Mouse (Mus musculus): Measurements from ENCODE around the gene Adar. TPM values are rescaled to one million over a fixed set of nuclear protein-coding genes. Genes with fewer than 3 reads are reported as not detected.
A peak's percentile ranks its signal among the peaks of the same experiment; 100 is the strongest.

Adar gene
- polyA plus RNA-seq, 1 experiment from 2014 or later, result 23.2 TPM

DNA sequence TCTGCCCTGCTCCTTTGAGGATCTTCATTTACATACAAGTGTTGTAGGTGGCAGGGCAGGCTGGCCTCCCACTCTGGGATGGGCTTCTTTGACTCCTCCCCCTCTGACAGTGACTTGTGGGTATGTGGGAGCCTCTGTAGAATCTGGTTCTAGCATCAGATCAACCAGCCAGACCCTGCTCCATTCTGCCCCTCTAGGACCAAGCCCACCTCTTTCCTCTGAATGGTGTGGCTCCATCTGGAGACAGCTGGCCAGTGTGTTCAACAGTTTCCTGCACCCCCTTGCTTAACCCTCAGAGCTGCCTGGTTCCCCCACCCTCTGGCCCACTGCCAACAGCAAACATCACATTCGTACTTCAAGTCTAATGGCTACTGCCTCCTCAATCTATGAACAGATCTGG lies 37.5 kb downstream of the Adar start:
- Histone ChIP-seq H3K27me3 (no peaks in the 10 kb centered on the region), H3K4me3 (replicated peaks) (no peak overlapping the region), H3K4me2 (replicated peaks) (no peak overlapping the region), H3K9ac (replicated peaks) (no peak overlapping the region), H3K36me3 (peaks cover 95% of the 10 kb centered on the region), H3K27ac (no peak overlapping the region), H3K9me3 (no peaks in the 10 kb centered on the region), H3K4me1 (replicated peaks) (peaks cover 5% of the 10 kb centered on the region)
- ATAC-seq, result no peak
- 52% methylated on average over 1 of the region's 1 CpGs for WGBS

DNA sequence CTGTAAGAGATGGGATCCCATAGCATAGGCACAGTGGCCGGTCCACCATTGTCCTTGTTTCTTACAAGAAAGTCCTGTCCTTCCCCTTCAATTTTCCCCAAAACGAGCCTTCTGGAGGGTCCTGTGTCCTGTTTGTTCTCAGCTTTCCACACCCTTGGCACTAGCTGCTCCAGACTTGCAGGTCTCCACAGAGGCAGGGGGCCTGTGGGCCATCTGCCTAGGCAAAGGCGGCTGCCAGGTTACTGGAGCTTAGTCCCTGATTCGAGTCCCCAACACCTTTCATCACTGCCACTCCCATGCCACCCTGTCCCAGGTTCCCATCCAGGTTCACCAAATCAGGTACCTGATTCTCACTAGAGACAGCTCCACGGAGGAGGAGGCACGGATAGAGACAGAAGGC lies 40.5 kb downstream of the Adar start:
- H3K9me3 ChIP-seq, result no peaks in the 10 kb centered on the region
- no peak overlapping the region for H3K9ac ChIP-seq (replicated peaks)
- peaks cover 85% of the 10 kb centered on the region for H3K36me3 ChIP-seq
- ATAC-seq, result no peak
- H3K27me3 ChIP-seq, result no peaks in the 10 kb centered on the region
- no peak overlapping the region for H3K4me2 ChIP-seq (replicated peaks)
- no peak overlapping the region for H3K27ac ChIP-seq
- 84% methylated on average over 6 of the region's 6 CpGs for WGBS
- no peak overlapping the region for H3K4me3 ChIP-seq (replicated peaks)
- peaks cover 34% of the 10 kb centered on the region for H3K4me1 ChIP-seq (replicated peaks)

DNA sequence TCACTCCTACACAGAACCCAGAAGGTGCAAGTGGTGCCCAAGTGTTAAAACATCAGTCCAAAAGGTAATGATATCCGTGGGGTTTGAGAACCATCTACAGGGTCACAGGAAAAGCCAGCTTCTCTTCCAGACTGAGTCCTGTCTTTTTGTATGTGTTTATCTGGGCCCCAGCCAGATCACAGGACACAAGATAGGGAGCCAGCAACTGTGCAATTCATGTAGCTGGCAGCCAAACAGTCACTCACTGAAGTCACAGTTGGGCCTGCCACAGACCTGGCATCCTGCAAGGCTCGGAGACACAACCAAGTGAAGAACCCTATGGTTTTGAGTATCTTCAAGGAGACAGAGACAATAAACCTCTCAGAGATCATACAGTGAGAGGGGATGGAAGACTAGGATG lies 43.0 kb downstream of the Adar start:
- Histone ChIP-seq H3K9ac (replicated peaks) (0 out of 2 replicates have a peak overlapping the region, but pooled peaks have one; percentile 23), H3K4me3 (replicated peaks) (no peak overlapping the region), H3K36me3 (peaks cover 85% of the 10 kb centered on the region), H3K27me3 (no peaks in the 10 kb centered on the region), H3K9me3 (no peaks in the 10 kb centered on the region), H3K4me1 (replicated peaks) (peaks cover 56% of the 10 kb centered on the region), H3K4me2 (replicated peaks) (peak overlapping the region; percentile 54), H3K27ac (no peak overlapping the region)
- 81% methylated on average over 2 of the region's 2 CpGs for WGBS
- no peak for ATAC-seq

DNA sequence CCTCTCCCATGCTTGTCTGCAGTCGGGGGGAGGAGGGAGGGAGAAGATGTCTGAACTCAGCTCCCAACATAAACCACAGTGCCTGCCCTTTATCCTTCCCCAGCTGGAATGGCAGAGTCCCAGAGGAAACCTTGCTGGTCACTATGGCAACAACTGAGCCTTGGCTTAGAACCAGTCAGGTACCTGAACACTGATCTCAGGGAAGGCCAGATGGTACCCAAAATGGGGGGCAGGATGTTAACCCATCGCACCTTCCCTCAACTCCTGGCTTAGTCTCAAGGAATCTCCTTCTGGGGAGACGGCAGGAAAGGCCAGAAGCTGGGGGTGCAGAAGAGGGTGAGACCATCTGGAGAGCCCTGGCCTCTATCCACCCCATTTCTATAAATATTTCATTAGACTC lies 45.0 kb downstream of the Adar start:
- WGBS, result 45% methylated on average over 3 of the region's 3 CpGs
- H3K4me2 ChIP-seq (replicated peaks), result peak overlapping the region; percentile 54
- H3K9ac ChIP-seq (replicated peaks), result peak overlapping the region; percentile 59
- peak; percentile 31 for ATAC-seq
- peaks cover 71% of the 10 kb centered on the region for H3K4me1 ChIP-seq (replicated peaks)
- peak overlapping the region; percentile 33 for H3K4me3 ChIP-seq (replicated peaks)
- peak overlapping the region; percentile 76; the same call in 1 of the 2 replicates for H3K27ac ChIP-seq
- peaks cover 70% of the 10 kb centered on the region for H3K36me3 ChIP-seq
- no peaks in the 10 kb centered on the region for H3K27me3 ChIP-seq
- H3K9me3 ChIP-seq, result no peaks in the 10 kb centered on the region

DNA sequence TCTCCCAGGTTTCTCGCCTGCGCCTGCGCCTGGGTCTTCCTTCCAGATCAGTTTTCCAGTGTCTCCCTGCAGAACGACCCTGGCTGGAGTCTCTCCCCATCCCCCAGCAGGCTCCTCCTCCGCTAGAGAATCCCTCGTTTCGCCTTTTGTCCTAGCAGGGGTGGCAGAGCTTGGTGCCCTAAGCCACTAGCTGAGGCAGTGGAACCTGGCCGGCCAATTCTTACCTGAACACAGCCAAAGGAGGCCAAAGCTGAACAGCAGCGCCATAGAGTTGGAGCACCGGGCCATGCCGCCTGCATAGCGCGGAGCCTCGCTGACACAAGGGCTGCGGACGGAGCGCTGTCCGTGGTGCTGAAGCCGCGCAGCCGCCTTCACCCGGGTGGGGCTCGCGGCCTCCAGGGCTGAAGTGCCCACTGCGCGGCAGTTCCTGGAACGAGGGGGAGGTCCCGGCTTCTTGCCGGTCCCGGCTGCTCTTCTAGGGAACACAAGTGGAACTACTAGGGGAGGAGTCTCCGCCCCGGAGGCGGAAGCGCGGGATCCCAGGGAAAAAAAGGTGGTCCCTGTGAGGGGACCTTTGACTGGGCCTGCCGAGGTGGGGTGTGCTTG lies 49.4 kb downstream of the Adar start, which contains the start of gene Chrnb2:
Gene Chrnb2, minus strand, starts transcription at position 514 of the 606 bp plus-strand sequence.
- Histone ChIP-seq H3K4me3 (replicated peaks) (peak within 1 kb of the TSS; percentile 67), H3K9ac (replicated peaks) (peak within 1 kb of the TSS; percentile 84), H3K4me2 (replicated peaks) (peak within 1 kb of the TSS; percentile 74), H3K27ac (peak within 1 kb of the TSS; percentile 96), H3K27me3 (peaks cover 3% of the 10 kb centered on the region; the same call in 1 of the 2 replicates), H3K4me1 (replicated peaks) (peaks cover 54% of the 10 kb centered on the region), H3K36me3 (peaks cover 34% of the 10 kb centered on the region), H3K9me3 (no peaks in the 10 kb centered on the region)
- WGBS, result 0% methylated on average over 36 of the region's 36 CpGs
- ATAC-seq, result peak; percentile 81

DNA sequence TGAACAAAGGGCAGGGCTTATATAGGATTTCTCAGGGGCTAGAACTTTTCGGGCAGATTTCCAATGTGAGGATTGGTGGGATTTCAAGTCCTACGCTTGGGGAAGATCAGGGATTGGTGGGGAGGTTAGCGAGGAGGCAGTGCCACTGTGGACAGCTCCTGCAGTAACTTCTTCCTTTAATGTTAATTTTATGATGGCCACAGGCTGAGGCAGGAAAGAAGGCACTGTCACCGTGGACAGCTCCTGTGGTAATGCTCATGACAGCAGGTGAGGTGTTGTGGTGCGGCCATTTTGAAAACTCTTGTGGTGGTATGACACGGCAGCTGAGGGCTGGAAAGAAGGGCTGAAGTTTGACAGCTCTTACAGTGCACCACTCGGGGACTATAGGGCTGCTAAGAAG lies 54.8 kb downstream of the Adar start:
- 82% methylated on average over 7 of the region's 7 CpGs for WGBS
- Histone ChIP-seq H3K27me3 (peaks cover 3% of the 10 kb centered on the region; the same call in 1 of the 2 replicates), H3K4me3 (replicated peaks) (no peak overlapping the region), H3K36me3 (0 out of 2 replicates have a peak, but pooled peaks cover 3% of the 10 kb centered on the region), H3K27ac (no peak overlapping the region), H3K9me3 (no peaks in the 10 kb centered on the region), H3K4me1 (replicated peaks) (peaks cover 32% of the 10 kb centered on the region), H3K9ac (replicated peaks) (no peak overlapping the region), H3K4me2 (replicated peaks) (no peak overlapping the region)
- ATAC-seq, result no peak

DNA sequence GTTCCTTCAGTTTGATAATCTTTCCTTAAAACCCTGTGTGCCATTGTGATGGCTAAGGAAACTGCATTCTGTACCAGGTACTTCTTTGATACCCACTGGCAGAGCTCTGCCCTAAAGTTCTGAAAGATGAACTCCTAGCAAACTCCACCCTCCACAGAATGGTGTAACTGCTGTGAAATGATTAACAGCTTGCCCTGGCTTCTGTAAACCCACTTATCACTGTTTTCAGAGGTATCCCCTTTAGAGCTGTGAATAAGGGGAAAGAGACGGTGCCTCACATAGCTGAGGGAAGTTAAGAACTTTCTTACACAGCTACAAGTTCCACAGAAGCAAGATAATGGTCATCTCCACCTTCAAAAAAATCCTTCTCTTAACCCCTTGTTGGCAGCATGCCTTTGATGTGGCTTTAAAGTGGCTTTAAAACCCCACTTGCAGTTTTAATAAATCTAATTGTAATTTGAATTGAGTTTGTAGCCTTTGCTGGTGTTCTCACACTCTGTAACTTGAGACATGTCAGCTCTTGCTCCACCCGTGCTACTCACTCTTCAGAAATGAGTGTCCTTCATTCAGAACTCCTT lies 55.7 kb downstream of the Adar start:
- Histone ChIP-seq H3K36me3 (0 out of 2 replicates have a peak, but pooled peaks cover 3% of the 10 kb centered on the region), H3K27me3 (peaks cover 3% of the 10 kb centered on the region; the same call in 1 of the 2 replicates), H3K9ac (replicated peaks) (peak overlapping the region; percentile 42; the same call in 1 of the 2 replicates), H3K27ac (no peak overlapping the region), H3K4me1 (replicated peaks) (peaks cover 34% of the 10 kb centered on the region), H3K9me3 (no peaks in the 10 kb centered on the region), H3K4me2 (replicated peaks) (no peak overlapping the region), H3K4me3 (replicated peaks) (no peak overlapping the region)
- ATAC-seq, result no peak
- 66% methylated on average over 2 of the region's 2 CpGs for WGBS

DNA sequence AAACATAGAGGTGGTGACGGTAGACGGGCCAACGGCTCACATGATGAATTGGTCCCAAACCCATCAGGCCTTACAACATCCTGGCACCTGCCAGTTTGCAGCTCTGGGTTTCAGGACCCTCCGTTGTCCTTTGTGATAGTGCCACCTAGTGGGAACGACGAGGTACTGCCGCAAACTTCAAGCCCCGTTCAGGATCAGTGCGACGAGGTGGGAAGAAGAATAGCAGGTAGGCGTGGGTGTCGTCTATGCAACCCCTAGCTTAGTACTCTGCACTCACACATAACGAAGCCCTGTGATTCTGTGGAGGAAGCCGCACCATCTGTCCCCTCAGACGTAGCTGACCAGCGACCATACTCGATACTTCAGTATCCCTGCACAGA lies 57.8 kb downstream of the Adar start:
- ATAC-seq, result no peak; the same call in 1 of the 2 replicates
- H3K36me3 ChIP-seq, result peaks cover 20% of the 10 kb centered on the region
- H3K27me3 ChIP-seq, result no peaks in the 10 kb centered on the region
- H3K4me3 ChIP-seq (replicated peaks), result peak overlapping the region; percentile 98
- H3K9me3 ChIP-seq, result no peaks in the 10 kb centered on the region
- H3K9ac ChIP-seq (replicated peaks), result peak overlapping the region; percentile 100
- H3K27ac ChIP-seq, result peak overlapping the region; percentile 97
- H3K4me2 ChIP-seq (replicated peaks), result peak overlapping the region; percentile 96
- peaks cover 39% of the 10 kb centered on the region for H3K4me1 ChIP-seq (replicated peaks)
- under 1% methylated on average over 17 of the region's 17 CpGs for WGBS

DNA sequence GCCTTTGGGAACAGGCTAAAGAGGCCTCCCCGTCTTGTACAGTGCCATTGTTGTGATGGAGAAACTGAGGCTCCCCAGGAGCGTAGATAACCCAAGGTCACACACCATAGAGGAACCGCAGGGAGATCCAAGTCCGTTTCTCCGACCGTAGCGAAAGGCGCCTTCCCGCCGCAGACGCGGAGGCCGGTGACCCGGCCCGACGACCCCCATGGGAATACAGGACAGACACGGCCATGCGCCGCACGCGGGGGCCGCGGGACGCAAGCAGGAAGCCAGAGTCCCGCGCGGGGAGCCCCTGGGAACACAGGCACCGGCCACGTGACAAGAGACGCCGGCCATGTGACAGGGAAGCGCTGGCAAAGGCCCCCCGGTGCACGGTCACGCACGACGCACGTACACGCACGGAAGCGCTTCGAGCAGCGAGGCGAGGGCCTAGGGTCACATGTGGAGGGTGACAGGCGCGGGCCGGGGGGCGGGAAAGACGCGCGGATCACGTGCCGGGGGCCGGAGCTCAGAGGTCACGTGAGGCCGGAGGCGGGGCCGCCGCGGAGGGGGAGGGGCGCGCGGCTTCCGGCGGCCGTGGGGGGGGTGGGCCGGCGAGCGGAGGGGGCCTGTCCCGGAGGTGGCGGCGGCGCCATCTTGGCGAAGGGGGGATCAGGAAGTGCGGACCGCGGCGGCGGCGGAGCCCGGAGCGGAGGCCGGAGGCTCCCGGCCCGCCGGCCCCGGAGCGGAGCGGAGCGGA lies 58.3 kb downstream of the Adar start, which contains the start of gene Ube2q1:
Gene Ube2q1, plus strand, starts transcription at position 649 of the 742 bp plus-strand sequence.
- ATAC-seq, result peak; percentile 93
- no peaks in the 10 kb centered on the region for H3K9me3 ChIP-seq
- no peaks in the 10 kb centered on the region for H3K27me3 ChIP-seq
- peaks cover 24% of the 10 kb centered on the region for H3K36me3 ChIP-seq
- H3K9ac ChIP-seq (replicated peaks), result peak within 1 kb of the TSS; percentile 100
- H3K27ac ChIP-seq, result peak within 1 kb of the TSS; percentile 97
- WGBS, result under 1% methylated on average over 77 of the region's 90 CpGs
- H3K4me3 ChIP-seq (replicated peaks), result peak within 1 kb of the TSS; percentile 98
- peak within 1 kb of the TSS; percentile 96 for H3K4me2 ChIP-seq (replicated peaks)
- peaks cover 39% of the 10 kb centered on the region for H3K4me1 ChIP-seq (replicated peaks)

DNA sequence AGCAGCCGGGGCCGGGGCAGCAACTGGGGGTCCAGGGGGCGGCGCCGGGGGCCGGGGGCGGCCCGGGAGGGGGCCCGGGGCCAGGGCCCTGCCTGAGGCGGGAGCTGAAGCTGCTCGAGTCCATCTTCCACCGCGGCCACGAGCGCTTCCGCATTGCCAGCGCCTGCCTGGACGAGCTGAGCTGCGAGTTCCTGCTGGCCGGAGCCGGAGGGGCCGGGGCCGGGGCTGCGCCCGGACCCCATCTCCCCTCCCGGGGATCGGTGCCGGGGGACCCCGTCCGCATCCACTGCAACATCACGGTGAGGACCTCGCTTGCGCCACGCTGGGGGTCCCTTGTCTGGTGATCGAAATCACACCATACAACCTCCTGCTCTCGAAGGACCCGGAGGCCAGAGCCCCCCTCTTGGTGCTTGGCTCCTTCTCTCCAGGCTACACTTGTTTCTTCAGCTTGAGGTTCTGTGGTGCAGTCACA lies 59.0 kb downstream of the Adar start:
- Histone ChIP-seq H3K4me3 (replicated peaks) (peak overlapping the region; percentile 98), H3K36me3 (peaks cover 31% of the 10 kb centered on the region), H3K4me1 (replicated peaks) (peaks cover 39% of the 10 kb centered on the region), H3K27me3 (no peaks in the 10 kb centered on the region), H3K4me2 (replicated peaks) (peak overlapping the region; percentile 96), H3K9ac (replicated peaks) (peak overlapping the region; percentile 100), H3K9me3 (no peaks in the 10 kb centered on the region), H3K27ac (peak overlapping the region; percentile 97)
- 0% methylated on average over 30 of the region's 37 CpGs for WGBS
- no peak; the same call in 1 of the 2 replicates for ATAC-seq

DNA sequence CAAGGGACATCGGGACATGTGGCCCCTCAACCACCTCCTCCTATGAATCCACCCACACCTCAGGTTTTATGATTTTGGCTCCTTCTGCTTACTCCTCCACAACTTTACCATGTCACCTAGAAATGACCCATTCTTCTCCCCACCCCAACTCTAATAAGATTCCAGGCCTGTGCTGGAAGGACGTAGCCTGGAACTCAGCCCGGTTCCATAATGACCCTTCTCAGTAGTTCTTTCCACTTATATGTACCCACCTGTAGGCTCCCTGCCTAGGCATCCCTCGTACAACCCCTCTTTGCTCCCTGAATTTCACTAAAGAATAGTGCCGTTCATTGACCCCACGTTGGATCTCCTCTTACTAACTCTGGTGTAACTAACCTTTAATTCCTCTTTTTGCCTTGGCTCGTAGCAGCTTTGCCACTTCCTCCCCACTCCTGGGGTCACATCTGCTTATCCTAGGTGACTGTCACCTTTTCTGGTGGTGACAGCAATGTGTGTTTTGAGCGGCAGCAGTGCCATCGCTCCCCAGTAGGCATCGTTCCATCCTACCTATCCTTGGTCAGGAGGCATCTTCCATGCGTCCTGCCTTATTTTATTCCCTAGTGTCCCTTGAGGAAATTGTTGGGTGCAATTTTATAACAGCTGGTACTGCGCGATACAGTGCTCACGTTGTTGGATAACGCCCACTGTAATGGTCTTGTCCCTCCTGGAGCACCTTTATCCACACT lies 59.6 kb downstream of the Adar start:
- H3K27me3 ChIP-seq, result no peaks in the 10 kb centered on the region
- no peak for ATAC-seq
- peak overlapping the region; percentile 97 for H3K27ac ChIP-seq
- H3K9ac ChIP-seq (replicated peaks), result peak overlapping the region; percentile 100
- H3K4me3 ChIP-seq (replicated peaks), result peak overlapping the region; percentile 98
- H3K9me3 ChIP-seq, result no peaks in the 10 kb centered on the region
- peak overlapping the region; percentile 96 for H3K4me2 ChIP-seq (replicated peaks)
- H3K36me3 ChIP-seq, result peaks cover 34% of the 10 kb centered on the region
- 50% methylated on average over 15 of the region's 15 CpGs for WGBS
- peaks cover 39% of the 10 kb centered on the region for H3K4me1 ChIP-seq (replicated peaks)
